Mouse (Mus musculus) cerebellum, adult 9-10 months (tissue): ENCODE data around the gene Scn10a.

Source experiments
- DNase-seq: peaks from one replicate; pipeline ENCODE4 v3.0.0; 2022

Gene Scn10a

GRCm38 (mm10) chr9:119719222-119719621 lies at the start of gene Scn10a:
Gene Scn10a (minus strand): TSS chr9:119719322.
- no peak for DNase-seq

- no peak for DNase-seq
Measured at GRCm38 (mm10) chr9:119768585-119768984, 49.5 kb upstream of the Scn10a start.

DNA sequence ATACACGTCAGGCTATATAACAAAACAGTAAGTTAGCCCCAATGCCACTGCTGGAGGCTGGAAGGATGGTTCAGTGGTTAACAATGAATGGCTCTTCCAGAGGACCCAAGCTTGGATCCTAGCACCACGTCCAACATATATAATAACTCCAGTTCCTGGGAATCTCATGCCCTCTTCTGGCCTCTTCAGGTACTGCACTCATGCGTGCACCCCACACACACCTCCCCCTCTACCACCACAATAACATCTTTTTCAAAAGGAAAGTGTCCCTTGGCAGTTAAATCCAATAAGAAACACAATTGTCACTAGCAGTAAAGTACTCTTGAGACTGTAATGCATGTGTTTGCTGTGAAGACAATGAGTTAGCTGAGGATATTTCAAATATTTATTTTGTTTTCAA lies 41.1 kb upstream of the Scn10a start:
- no peak for DNase-seq

- no peak for DNase-seq
Measured at GRCm38 (mm10) chr9:119759457-119759856, 40.3 kb upstream of the Scn10a start.

GRCm38 (mm10) chr9:119751507-119751906 lies 32.4 kb upstream of the Scn10a start:
- peak; percentile 10 for DNase-seq

DNA sequence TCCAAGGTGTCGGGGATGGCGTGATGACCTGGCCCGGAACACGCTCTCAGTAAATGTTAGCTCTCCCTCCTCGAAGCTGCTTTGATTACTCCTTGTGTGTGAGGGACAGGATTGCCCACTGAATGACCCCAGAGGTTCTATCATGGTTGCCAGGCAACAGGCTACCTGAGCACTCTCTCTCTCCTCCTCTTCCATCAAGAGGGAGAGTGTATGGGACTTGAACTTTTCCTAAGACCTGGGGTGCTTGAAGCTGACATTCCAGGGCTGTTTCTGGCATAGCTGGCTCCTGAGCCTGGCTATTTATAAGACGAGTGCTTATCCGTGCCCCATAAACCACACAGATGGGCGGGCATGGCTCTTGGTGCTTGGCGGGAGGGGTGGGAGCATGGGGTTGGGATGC lies 30.0 kb upstream of the Scn10a start:
- DNase-seq, result no peak

- DNase-seq, result no peak
Measured at GRCm38 (mm10) chr9:119743900-119744299, 24.8 kb upstream of the Scn10a start.

GRCm38 (mm10) chr9:119743312-119743711 lies 24.2 kb upstream of the Scn10a start:
- no peak for DNase-seq

DNA sequence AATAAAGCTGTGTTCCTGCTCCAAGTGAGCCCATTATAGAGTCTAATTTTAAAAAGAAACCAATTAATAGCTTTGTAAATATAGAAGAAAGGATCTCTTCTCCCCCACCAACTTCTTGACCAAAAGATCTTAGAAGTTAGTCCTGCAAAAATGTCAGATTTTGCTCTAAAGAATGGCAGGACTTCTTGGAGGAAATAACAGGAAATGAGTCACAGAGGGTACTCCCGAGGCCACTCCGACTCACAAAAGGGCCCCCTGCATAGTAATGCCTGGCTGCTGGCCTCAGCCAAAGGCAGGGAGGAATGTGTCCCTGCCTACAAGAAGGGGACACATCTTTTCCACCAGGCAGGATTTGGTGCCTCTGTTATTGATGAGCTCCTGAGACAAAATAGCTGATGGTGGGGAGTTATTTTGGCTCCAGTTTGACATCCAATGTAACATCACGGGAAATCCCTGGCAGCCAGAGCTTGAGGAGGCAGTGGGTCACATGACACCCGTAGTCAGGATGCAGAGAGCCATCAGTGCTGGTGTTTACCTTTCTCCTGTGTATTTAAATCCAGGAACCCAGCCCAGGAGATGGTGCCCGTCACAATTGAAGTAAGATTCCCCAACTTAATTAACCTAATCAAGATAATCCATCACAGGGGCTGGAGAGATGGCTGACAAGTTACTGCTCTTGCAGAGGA lies 22.1 kb upstream of the Scn10a start:
- DNase-seq, result no peak

DNA sequence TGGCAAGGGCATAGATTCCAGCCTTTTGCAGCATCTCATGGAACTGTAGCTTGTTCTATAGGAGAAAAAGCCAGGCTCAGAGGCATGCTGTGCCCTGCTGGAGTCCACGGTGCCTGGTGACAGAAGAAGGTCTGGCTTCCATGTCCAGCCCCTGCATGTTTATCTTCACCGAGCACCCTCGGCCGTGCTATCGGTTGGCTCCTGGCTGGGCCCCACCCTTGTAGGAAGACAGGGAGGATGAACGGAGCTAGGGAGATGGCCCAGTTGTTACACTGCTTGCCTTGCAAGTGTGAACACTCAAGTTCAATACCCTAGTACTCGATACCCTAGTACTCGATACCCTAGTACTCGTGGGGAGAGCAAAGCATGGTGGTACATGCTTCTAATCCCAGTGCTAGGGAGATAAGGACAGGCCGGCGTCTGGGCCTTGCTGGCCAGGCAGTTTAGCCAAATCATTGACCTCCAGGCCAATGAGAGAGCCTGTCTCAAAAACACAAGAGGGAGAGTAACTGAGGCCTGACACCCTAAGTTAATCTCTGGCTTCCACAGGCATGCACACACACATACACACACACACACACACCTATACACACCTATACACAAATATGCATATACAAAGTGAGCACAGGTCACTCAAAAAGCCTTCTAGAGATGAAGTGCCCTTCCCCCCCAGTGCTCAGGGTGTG lies 9.4 kb upstream of the Scn10a start:
- DNase-seq, result no peak

- no peak for DNase-seq
Measured at GRCm38 (mm10) chr9:119726990-119727389, 7.9 kb upstream of the Scn10a start.

DNA sequence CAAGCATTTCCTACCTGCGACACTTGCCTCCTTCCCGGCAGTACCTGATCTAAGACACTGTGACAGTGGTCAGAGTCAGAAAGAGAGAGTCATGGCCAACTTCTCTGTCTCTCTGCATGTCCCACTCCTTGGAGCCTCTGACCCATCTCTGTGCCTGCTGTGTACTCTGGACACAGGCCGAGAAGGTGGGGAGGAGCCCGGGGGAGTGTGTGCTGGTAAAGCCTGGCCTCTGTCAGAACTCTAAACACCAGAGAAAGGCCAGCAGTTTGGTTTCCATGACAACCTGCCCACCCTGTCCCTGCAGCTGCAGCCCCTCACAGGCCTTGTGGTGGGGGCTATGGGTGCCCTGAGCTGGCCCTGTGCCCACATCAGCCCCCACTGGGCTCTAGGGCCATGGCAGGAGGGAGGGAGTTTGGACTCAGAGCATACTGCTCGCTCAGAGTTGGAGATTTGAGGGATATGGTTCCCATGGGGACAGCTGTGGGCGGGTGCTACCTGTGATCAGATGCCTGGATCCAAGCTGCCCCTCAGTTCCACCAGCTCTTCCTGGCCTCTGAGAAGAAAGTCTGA lies 6.3 kb upstream of the Scn10a start:
- DNase-seq, result no peak

GRCm38 (mm10) chr9:119706700-119707099 lies 12.4 kb downstream of the Scn10a start:
- DNase-seq, result no peak

DNA sequence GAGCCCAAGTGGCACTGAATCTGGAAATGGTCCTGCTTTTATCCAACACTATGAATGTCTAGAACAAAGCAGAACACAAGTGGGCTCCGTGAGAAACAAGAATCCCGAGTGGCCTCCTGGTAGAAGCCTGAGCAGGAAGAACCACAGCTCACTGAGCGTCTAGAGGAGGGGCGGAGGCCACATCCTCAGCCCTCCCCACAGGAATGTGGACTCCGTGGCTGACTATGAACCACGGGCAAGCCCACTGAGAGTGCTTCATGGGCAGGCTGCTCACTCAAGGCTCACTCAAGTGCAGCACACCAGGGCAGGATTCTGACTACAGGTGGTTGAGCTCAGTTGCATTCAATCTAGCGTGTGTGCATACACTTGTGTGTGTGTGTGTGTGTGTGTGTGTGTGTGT lies 27.6 kb downstream of the Scn10a start:
- DNase-seq, result no peak

GRCm38 (mm10) chr9:119691001-119691400 lies 28.1 kb downstream of the Scn10a start:
- no peak for DNase-seq

DNA sequence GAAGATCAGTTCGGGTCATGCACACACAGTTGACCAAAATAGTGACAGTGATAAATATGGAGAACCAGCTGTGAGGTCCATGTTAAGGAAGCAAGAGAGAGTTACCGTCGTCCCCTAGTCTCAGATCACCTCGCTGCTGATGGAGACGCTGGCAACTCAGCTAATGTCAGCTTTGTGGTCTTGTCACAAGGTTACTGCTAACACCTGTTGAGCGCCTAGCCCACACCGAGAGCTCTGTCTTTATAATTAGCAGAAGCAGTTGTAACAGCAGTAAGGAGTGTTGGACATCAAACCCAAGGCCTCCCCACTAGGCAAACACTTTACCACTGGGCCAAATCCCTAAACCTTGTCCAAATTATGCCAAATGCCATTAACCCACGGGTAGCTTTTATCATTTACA lies 31.2 kb downstream of the Scn10a start:
- no peak for DNase-seq

GRCm38 (mm10) chr9:119686187-119686586 lies 32.9 kb downstream of the Scn10a start:
- no peak for DNase-seq

DNA sequence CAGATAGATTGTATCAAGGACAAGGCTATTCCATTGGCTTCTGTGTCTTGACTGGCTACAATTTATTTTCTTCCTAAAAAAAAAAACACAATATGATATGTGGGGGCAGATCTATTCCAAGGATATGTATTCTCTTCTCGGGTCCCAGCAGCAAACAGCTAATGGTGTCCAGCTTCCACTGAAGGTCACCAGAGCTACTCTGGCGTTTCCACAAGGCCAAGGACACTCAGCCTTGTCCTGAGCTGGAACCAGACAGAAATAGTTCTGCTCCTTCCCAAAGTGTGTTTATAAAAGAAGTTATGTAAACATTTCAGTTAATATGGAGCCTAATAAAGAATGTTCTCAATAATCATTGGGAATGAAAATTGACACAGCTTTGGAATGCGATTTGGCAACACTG lies 38.2 kb downstream of the Scn10a start:
- DNase-seq, result no peak

GRCm38 (mm10) chr9:119664109-119664508 lies 55.0 kb downstream of the Scn10a start:
- DNase-seq, result no peak

DNA sequence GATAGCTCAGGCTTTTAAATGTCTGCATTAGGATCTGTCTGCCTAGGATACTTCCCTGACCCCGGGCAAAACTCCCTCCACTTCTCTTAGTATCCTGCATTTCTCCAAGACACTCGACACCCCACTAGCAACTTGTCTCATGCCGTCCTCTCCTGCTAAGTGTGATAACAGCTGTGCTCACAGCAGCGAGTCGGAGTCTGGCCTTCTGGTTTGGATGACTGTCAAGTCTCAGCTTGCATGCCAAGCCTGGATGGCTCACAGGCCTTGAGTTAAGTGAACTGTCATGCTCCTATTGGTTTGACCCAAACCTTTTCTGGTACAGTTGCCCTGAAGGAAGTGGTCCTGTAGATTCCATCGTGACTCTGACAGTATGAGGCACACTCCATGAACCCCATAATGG lies 63.0 kb downstream of the Scn10a start:
- peak; percentile 4 for DNase-seq

DNA sequence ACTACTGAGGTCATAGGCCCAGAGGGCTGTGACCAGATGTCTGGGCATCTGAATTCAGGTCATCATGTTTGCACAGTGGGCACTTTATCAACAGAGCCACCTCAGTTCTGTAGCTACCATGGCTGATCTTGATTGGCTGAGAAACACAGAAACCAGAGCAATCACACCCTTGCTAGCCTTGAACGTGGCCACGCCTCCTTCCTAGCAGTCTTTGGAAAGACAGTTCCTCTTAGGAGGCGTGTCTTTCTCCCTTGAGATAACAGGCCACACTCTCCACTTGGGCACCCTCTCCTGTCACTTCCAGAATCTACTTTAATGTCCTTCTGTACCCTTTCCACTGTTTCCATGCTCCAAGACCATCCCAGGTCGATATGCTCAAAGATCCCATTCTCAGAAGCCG lies 65.4 kb downstream of the Scn10a start:
- no peak for DNase-seq

DNA sequence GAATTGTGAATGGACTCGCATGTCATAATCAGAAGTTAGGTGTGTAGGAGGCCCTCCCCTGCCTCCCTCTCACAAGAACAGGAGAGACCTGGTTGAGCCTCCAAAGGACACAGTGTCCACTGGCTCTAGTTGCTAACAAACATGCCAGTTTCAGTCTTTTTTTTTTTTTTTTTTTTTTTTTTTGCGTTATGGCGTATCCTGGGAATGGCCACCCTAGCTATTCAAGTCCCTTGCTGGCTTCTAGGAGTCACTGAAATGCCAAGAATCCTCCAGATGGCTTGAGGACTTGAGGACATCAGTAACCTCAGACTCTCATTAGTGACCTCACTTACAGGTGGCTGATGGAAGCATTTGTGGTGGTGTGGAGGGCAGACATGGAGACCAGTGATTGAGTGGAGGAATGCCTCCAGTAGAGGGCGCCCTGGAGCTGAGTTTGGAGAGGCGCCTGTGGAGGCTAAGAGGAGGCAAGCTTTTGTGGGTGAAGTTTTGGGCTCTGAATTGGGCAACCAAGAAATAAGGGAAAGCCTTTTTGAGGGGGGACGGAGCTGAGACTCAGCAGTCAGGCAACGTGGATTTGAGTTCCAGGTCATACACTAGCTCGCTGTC lies 72.1 kb downstream of the Scn10a start:
- DNase-seq, result peak; percentile 13

GRCm38 (mm10) chr9:119641985-119642384 lies 77.1 kb downstream of the Scn10a start:
- DNase-seq, result no peak
